Mouse (Mus musculus) forebrain, embryonic 13.5 days (tissue): ENCODE measurements around the gene Exo1. TPM values are rescaled to one million over a fixed set of nuclear protein-coding genes. Genes with fewer than 3 reads are reported as not detected.

ENCODE experiments used
- ATAC-seq: fragments of 200-750 bp; cut with Nextera tagmentation; 2 replicates; pipeline ENCODE4 v1.8.0; 2017
- H3K27ac ChIP-seq: fragments of 300-500 bp; sonication (generic); 2 replicates; pipeline ENCODE4 v1.5.1; 2015; ENCODE audit warnings: inconsistent platforms, mild to moderate bottlenecking, moderate library complexity
- H3K27me3 ChIP-seq: fragments of 300-500 bp; sonication (generic); 2 replicates; pipeline ENCODE4 v1.6.1; 2015; ENCODE audit warnings: mild to moderate bottlenecking, inconsistent platforms
- H3K36me3 ChIP-seq: fragments of 300-500 bp; sonication (generic); 2 replicates; pipeline ENCODE4 v1.6.1; 2015; ENCODE audit warnings: mild to moderate bottlenecking, inconsistent platforms; ENCODE audit not compliant: poor library complexity, severe bottlenecking
- H3K4me1 ChIP-seq: fragments of 300-500 bp; sonication (generic); 2 replicates; pipeline ENCODE4 v1.6.1; 2015; ENCODE audit warnings: inconsistent platforms
- H3K4me2 ChIP-seq: fragments of 300-500 bp; sonication (generic); 2 replicates; pipeline ENCODE4 v1.6.1; 2015; ENCODE audit warnings: inconsistent platforms, mild to moderate bottlenecking, moderate library complexity
- H3K4me3 ChIP-seq: fragments of 300-500 bp; sonication (generic); 2 replicates; pipeline ENCODE4 v1.5.1; 2015; ENCODE audit warnings: mild to moderate bottlenecking, inconsistent platforms
- H3K9ac ChIP-seq: fragments of 300-500 bp; sonication (generic); 2 replicates; pipeline ENCODE4 v1.6.1; 2015; ENCODE audit warnings: mild to moderate bottlenecking, inconsistent platforms
- H3K9me3 ChIP-seq: fragments of 300-500 bp; sonication (generic); replicated peaks from 2 replicates; pipeline ENCODE4 v1.6.1; 2016; ENCODE audit warnings: inconsistent platforms
- whole genome bisulfite sequencing: fragments of 180-500 bp; shearing (Covaris S2); methylation state at CpG from one replicate; pipeline ENCODE4 v1.1.7; 2015; 5-methylcytosine and 5-hydroxymethylcytosine counted together
- polyA plus RNA-seq: library from polyadenylated mRNA; unstranded; fragments of >200 nt; fragmentation: Nextera tagmentation; extraction: Ambion mirVana; gene quantifications from 2 replicates; pipeline ENCODE4 v1.2.1, GENCODE M21; 2015

The Exo1 gene
- polyA plus RNA-seq, 1 experiment from 2014 or later, result 63.4 TPM

DNA sequence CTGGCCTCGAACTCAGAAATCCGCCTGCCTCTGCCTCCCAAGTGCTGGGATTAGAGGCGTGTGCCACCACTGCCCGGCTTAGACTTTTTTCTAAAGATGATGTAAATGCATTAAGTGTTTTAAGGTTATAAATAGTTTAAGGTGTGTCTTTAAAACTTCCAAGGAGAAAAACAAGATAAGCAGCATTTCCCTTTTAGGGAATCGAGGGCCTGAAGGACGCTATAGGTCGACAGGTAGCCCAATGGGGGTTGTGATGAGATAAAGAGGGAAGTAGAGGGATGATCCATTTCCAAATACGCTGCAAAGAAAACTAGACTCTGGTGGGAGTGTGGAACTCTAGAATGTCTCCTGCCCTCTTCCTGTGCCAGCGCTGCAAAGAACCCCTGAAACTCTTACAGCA is 39.6 kb downstream of the Exo1 start, which contains the start of gene Gm38100:
Gene Gm38100, plus strand, starts transcription at position 301 of the 400 bp plus-strand sequence.
- 90% methylated on average over 9 of the region's 9 CpGs for WGBS
- H3K4me2 ChIP-seq, result no peak within 1 kb of the TSS
- no peak for ATAC-seq
- H3K36me3 ChIP-seq, result no peaks in the 10 kb centered on the region
- no peaks in the 10 kb centered on the region for H3K4me1 ChIP-seq
- H3K9ac ChIP-seq, result no peak within 1 kb of the TSS
- H3K9me3 ChIP-seq, result no peaks in the 10 kb centered on the region
- H3K27me3 ChIP-seq, result no peaks in the 10 kb centered on the region
- H3K4me3 ChIP-seq, result no peak within 1 kb of the TSS
- H3K27ac ChIP-seq, result no peak within 1 kb of the TSS

- no peaks in the 10 kb centered on the region for H3K36me3 ChIP-seq
- no peak overlapping the region for H3K9ac ChIP-seq
- no peak overlapping the region for H3K4me2 ChIP-seq
- H3K4me1 ChIP-seq, result no peaks in the 10 kb centered on the region
- no peak overlapping the region for H3K4me3 ChIP-seq
- no peaks in the 10 kb centered on the region for H3K27me3 ChIP-seq
- H3K27ac ChIP-seq, result no peak overlapping the region
- no peaks in the 10 kb centered on the region for H3K9me3 ChIP-seq
- no peak for ATAC-seq
- WGBS, result 88% methylated on average over 8 of the region's 8 CpGs
Observed at GRCm38 (mm10) chr1:175921091-175921490, 40.7 kb downstream of the Exo1 start.

- WGBS, result 46% methylated on average over 7 of the region's 7 CpGs
- H3K27ac ChIP-seq, result no peak overlapping the region
- H3K4me1 ChIP-seq, result no peaks in the 10 kb centered on the region
- H3K36me3 ChIP-seq, result no peaks in the 10 kb centered on the region
- peak; percentile 66 for ATAC-seq
- H3K27me3 ChIP-seq, result no peaks in the 10 kb centered on the region
- H3K9me3 ChIP-seq, result no peaks in the 10 kb centered on the region
- H3K4me2 ChIP-seq, result no peak overlapping the region
- no peak overlapping the region for H3K4me3 ChIP-seq
- H3K9ac ChIP-seq, result no peak overlapping the region
Observed at GRCm38 (mm10) chr1:175923848-175924787, 43.7 kb downstream of the Exo1 start.

GRCm38 (mm10) chr1:175931391-175931790 is 51.0 kb downstream of the Exo1 start:
- Histone ChIP-seq H3K4me2 (no peak overlapping the region), H3K9me3 (no peaks in the 10 kb centered on the region), H3K36me3 (no peaks in the 10 kb centered on the region), H3K27ac (no peak overlapping the region), H3K9ac (no peak overlapping the region), H3K4me1 (no peaks in the 10 kb centered on the region), H3K27me3 (no peaks in the 10 kb centered on the region), H3K4me3 (no peak overlapping the region)
- WGBS, result 94% methylated on average over 5 of the region's 5 CpGs
- no peak for ATAC-seq

- no peak overlapping the region for H3K4me3 ChIP-seq
- 10% methylated on average over 11 of the region's 11 CpGs for WGBS
Observed at GRCm38 (mm10) chr1:175936282-175936737, 55.9 kb downstream of the Exo1 start.

DNA sequence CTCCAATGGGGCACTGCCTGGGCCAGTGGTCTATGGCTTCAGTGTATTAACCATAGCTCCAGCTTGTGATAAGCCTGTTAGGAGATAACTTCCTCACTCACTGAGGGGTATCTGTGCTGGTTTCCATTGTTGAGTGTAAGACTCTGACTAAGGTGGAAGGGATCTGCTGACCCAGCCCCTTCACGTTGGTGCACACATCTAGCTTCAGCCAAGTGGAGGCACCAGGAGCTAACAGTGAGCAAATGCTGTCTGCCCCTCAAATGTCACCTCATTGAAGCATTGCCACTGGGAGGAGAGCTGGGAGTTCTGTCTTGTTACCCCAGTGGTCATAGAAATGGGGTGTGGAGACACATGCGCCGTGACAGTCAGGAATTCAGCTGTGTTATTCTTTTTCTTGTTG is 58.4 kb downstream of the Exo1 start:
- Histone ChIP-seq H3K4me3 (no peak overlapping the region), H3K4me1 (no peaks in the 10 kb centered on the region), H3K4me2 (no peak overlapping the region), H3K9me3 (no peaks in the 10 kb centered on the region), H3K27me3 (no peaks in the 10 kb centered on the region), H3K9ac (no peak overlapping the region), H3K36me3 (no peaks in the 10 kb centered on the region), H3K27ac (no peak overlapping the region)
- no peak for ATAC-seq
- WGBS, result 74% methylated on average over 3 of the region's 3 CpGs

More at GRCm38 (mm10) chr1:175936282-175936737, 55.9 kb downstream of the Exo1 start:
- H3K27ac ChIP-seq, result no peak overlapping the region
- peak overlapping the region; percentile 50 for H3K4me2 ChIP-seq
- no peaks in the 10 kb centered on the region for H3K4me1 ChIP-seq
- no peak overlapping the region for H3K9ac ChIP-seq
- no peaks in the 10 kb centered on the region for H3K9me3 ChIP-seq
- ATAC-seq, result peak; percentile 89
- H3K36me3 ChIP-seq, result no peaks in the 10 kb centered on the region
- no peaks in the 10 kb centered on the region for H3K27me3 ChIP-seq

- WGBS, result 95% methylated on average over 7 of the region's 7 CpGs
- no peaks in the 10 kb centered on the region for H3K27me3 ChIP-seq
- ATAC-seq, result no peak
- no peaks in the 10 kb centered on the region for H3K4me1 ChIP-seq
- no peak overlapping the region for H3K9ac ChIP-seq
- H3K4me2 ChIP-seq, result no peak overlapping the region
- no peaks in the 10 kb centered on the region for H3K36me3 ChIP-seq
- H3K4me3 ChIP-seq, result no peak overlapping the region
- no peaks in the 10 kb centered on the region for H3K9me3 ChIP-seq
- no peak overlapping the region for H3K27ac ChIP-seq
Observed at GRCm38 (mm10) chr1:175943168-175943567, 62.8 kb downstream of the Exo1 start.

DNA sequence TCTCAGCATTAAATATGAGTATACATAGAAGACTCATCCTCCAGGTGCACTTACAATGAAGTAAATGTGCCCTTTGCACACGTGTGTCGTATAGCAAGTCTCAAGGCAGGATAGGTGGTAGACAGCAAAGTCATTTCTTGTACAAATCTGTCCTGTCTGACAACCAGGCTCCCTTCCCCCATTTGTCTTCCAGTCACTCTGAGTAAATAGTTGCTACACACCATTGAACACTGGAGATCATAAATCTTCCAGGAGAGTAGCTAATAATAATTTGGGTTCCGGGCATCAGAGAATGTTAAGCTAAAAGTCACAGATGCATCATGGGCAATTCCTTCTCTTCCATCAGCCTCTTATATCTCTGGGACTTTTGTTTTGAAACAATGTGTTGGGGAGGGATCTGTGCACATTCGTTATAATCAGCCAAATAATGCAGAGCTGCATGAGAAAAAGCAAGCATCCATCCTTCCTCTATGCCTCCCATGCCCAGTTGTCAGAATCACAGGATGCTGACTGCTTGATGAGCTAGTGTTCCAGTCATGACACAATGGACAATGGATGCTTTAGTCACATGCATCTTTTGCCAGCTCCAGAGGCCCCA is 66.4 kb downstream of the Exo1 start:
- H3K4me3 ChIP-seq, result no peak overlapping the region
- H3K27ac ChIP-seq, result no peak overlapping the region
- no peaks in the 10 kb centered on the region for H3K9me3 ChIP-seq
- 78% methylated on average over 4 of the region's 4 CpGs for WGBS
- H3K36me3 ChIP-seq, result no peaks in the 10 kb centered on the region
- no peak overlapping the region for H3K9ac ChIP-seq
- H3K4me1 ChIP-seq, result no peaks in the 10 kb centered on the region
- no peak overlapping the region for H3K4me2 ChIP-seq
- H3K27me3 ChIP-seq, result no peaks in the 10 kb centered on the region
- no peak for ATAC-seq

DNA sequence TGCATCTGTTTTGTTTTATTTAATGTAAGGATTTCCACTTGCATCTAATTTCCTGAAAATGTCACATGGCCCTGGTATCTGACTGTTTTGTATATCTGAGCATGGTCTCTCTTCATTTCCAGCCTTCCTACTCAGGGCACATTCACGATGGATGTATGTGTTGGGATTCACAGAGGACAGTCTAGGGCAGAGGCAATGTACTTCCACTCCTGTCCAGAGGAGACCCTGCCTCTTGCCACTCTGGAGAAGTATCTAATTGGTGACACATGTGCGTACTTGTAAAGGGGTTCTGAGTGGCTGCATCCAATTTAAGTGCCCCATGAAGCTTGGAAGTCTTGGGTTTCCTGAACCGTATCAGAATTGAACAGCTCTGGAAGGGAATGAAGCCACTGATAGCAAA is 70.0 kb downstream of the Exo1 start:
- Histone ChIP-seq H3K4me3 (no peak overlapping the region), H3K9me3 (no peaks in the 10 kb centered on the region), H3K4me2 (no peak overlapping the region), H3K27ac (no peak overlapping the region), H3K36me3 (no peaks in the 10 kb centered on the region), H3K9ac (no peak overlapping the region), H3K4me1 (no peaks in the 10 kb centered on the region), H3K27me3 (no peaks in the 10 kb centered on the region)
- 85% methylated on average over 3 of the region's 3 CpGs for WGBS
- no peak for ATAC-seq

GRCm38 (mm10) chr1:175950851-175951250 is 70.5 kb downstream of the Exo1 start:
- ATAC-seq, result no peak
- WGBS, result 89% methylated on average over 2 of the region's 2 CpGs
- H3K9ac ChIP-seq, result no peak overlapping the region

GRCm38 (mm10) chr1:175961786-175962185 is 81.4 kb downstream of the Exo1 start:
- Histone ChIP-seq H3K27ac (no peak overlapping the region), H3K27me3 (no peaks in the 10 kb centered on the region), H3K9ac (no peak overlapping the region), H3K4me3 (no peak overlapping the region), H3K9me3 (no peaks in the 10 kb centered on the region), H3K36me3 (no peaks in the 10 kb centered on the region), H3K4me1 (no peaks in the 10 kb centered on the region), H3K4me2 (no peak overlapping the region)
- ATAC-seq, result no peak
- 89% methylated on average over 2 of the region's 2 CpGs for WGBS

More at GRCm38 (mm10) chr1:175950851-175951250, 70.5 kb downstream of the Exo1 start:
- H3K9me3 ChIP-seq, result no peaks in the 10 kb centered on the region
- no peaks in the 10 kb centered on the region for H3K27me3 ChIP-seq
- H3K4me3 ChIP-seq, result no peak overlapping the region
- H3K36me3 ChIP-seq, result no peaks in the 10 kb centered on the region
- H3K4me2 ChIP-seq, result no peak overlapping the region
- H3K4me1 ChIP-seq, result no peaks in the 10 kb centered on the region
- no peak overlapping the region for H3K27ac ChIP-seq
